Mouse (Mus musculus) common myeloid progenitor, adult 5-6 weeks (primary cell): ENCODE data around the gene Hist2h2be. TPM values are rescaled to one million over a fixed set of nuclear protein-coding genes. Genes with fewer than 3 reads are reported as not detected.
A peak's percentile ranks its signal among the peaks of the same experiment; 100 is the strongest.

Source experiments
- ATAC-seq: replicated peaks from 2 replicates; pipeline ENCODE4 v1.8.0; 2016; ENCODE audit warnings: low read depth, mild to moderate bottlenecking, moderate TSS enrichment, inconsistent platforms; ENCODE audit not compliant: poor library complexity, severe bottlenecking
- total RNA-seq: library from RNA; stranded (forward); fragments of 200-1000, 187-1606 nt; gene quantifications from 2 replicates; pipeline ENCODE4 v1.2.3, GENCODE M21; 2017

The Hist2h2be gene
- total RNA-seq, 1 experiment from 2014 or later, result 8.3 TPM

- no peak for ATAC-seq
These were observed 16.5 kb downstream of the Hist2h2be start for GRCm38 (mm10) chr3:96237335-96237903.

DNA sequence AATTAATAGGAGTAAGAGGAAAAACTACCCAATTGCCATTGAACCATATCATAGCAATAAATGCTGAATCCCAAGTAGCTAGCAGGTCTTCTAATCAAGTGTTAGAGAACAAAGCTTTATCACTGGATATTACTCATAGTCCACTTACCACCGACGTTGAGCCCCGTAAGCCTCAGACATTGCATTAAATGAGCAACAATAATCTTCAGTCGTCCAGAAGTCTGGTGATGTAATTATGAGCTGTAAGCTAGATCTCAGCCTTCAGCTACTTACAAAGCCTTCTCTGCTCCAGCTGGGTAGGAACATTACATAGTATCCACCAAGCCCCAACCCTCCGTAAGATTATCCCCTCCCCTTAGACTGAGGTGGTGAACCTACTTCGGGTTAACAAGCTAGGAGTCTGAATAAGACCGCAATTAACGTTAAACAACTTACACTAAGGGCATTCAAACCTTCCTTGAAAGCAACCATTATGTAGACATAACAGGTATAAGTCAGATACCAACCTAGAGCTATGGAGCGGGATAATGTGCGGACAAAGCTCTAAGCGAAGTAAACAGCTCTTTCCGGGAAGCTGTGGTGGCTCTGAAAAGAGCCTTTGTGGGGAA is 17.1 kb downstream of the Hist2h2be start:
- ATAC-seq, result no peak

DNA sequence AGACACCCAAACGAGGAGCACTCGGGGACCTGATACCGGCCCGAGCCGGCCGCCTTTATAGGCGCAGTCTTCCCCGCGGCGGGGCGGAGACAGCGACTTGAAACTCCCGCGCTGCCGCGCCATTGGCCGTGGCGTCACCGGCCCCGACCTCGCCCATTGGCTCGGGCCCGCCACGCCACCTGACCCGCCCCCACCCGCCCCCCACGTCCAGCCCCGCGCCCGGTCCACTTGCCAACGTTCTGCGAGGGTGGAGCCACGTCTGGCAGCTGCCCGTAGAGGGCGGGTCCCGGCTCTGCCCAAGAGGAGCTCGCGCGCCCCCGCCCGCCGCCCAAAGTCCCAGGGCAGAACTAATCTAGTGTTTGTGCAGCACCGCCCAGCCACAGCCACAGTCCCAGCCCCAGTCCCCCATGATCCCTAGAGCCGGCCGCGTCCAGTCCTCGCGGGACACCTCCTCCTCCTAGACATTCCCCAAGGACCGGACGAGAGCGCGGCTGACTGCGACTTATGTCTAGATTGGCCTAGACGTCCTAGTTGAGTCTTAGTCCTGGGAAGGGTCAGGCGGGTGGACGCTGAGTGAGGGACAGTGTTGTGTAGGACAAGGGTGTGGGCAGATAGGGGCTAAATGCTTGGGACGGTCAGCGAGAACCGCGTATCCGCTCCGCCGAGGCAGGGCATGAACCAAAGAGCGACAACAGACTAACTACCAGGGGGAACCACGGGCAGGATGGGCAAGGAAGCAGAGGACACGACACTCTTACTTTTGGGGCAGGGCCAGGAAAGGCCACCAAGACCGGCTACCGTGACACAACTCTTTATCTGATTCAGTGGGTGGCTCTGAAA is 18.3 kb downstream of the Hist2h2be start, which contains the start of gene Hist2h3c2:
Gene Hist2h3c2 (minus strand): TSS at position 174 of the 840 bp plus-strand sequence.
- peak; percentile 65 for ATAC-seq

- peak; percentile 64 for ATAC-seq
These were observed 19.3 kb downstream of the Hist2h2be start, which contains the start of gene Hist2h2aa2 for GRCm38 (mm10) chr3:96239949-96240798. Gene Hist2h2aa2, minus strand, starts transcription at chr3:96240276.

DNA sequence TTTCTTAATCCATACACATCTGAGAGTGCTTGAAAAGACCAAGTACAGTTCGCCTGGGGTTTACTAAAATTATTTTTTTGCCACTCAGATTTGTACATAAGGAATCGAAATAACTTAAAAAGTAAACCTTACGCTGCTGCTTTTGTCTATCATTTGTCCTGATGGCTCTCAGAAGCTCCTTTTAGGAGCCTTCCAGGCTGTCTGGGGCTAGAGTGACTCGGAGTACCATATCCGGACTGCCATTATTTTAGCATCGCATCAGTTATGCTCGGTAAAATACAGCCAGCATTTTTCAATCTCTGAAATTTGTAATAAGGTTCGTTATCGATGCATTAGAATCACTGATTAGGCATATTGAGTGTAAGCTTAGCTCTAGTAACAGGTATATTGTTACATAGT is 19.9 kb downstream of the Hist2h2be start:
- no peak for ATAC-seq

GRCm38 (mm10) chr3:96243921-96244572 is 23.1 kb downstream of the Hist2h2be start:
- ATAC-seq, result no peak

GRCm38 (mm10) chr3:96245003-96245886 is 24.3 kb downstream of the Hist2h2be start, which contains the start of gene Hist2h2aa1:
Gene Hist2h2aa1, plus strand, starts transcription at chr3:96245497.
- peak; percentile 71 for ATAC-seq

GRCm38 (mm10) chr3:96246018-96246417 is 25.1 kb downstream of the Hist2h2be start:
- peak; percentile 46 for ATAC-seq

GRCm38 (mm10) chr3:96246427-96246856 is 25.5 kb downstream of the Hist2h2be start, which contains the start of gene Hist2h3c1:
Gene Hist2h3c1, plus strand, starts transcription at chr3:96246685.
- ATAC-seq, result peak; percentile 64

GRCm38 (mm10) chr3:96247356-96248140 is 26.6 kb downstream of the Hist2h2be start:
- no peak for ATAC-seq

DNA sequence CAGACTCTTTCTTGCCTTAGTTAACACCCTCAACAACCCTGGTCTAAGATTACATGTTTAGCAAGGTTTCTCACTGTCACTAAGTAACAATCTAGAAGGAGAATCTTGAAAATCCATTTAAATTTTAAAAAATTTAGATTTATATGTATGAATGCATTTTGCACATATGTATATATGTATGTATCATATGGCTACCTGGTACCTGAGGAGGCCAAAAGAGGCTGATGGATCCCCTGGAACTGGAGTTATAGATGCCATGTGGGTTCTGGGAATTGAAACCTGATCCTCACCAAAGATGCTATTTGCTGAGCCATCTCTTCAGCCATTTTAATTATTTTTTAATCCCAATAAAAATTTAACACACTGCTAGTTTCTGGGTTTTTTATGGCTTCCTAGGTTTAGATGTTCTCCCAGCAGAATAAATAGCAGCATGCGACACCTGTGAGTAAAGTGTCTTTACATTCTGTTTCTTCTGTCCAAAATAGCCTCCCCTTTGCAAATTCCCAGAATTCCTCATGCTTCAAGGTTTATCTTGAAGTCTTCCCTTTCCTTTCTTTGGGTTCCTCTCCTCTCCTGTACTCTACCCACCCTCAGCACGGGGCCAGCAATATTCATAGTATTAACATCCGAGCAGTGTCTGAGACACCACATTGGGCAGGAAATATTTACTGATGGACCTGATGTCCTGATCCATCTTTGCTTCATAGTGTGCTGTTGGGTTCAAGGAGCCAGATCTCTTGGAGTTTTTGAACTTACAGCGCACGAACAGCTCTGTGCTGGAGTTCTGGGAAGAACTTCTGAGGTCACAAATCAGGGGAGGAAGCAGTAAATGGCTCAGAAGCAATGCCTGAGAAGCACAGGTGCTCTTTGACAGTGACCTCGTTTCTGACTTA is 27.5 kb downstream of the Hist2h2be start:
- no peak for ATAC-seq

GRCm38 (mm10) chr3:96249034-96249345 is 28.1 kb downstream of the Hist2h2be start:
- ATAC-seq, result no peak

DNA sequence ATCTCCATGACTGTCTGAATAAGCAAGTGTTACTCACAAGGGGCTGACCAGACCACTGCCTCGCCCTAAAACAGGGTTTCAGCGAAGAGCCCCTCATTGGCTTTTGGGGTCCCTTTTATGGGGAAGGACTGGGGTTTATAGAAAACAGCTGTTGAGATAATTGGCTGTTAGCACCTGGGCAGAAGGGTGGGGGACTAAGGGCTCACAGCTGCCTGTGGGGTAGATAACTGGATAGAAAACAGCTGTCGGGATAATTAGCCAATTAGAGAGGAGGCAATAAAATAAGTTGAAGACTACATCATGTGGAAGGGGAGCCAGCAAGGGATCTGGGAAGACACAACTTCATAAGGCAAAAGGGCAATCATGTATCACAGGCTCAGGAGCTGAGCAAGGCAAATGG is 30.0 kb downstream of the Hist2h2be start:
- no peak for ATAC-seq

DNA sequence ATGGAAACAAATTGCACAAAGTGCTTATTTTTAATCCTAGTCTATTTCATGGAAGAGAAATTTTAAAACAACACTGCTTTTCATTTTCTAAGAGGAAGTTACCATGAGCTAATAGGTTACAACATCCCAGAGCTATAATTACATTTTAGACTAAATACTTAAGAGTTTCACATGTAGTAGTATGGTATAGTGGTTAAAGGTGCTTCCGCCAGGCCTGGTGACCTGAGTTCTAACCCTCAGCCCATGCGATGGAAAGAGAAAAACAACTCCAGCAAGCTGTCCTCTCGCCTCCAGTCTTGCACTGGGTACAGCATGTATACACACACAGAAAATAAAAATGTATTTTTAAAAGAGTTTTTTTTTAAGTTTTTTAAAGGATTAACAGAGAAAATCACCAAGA is 30.9 kb downstream of the Hist2h2be start:
- peak; percentile 58 for ATAC-seq

- ATAC-seq, result 0 out of 2 replicates have a peak, but pooled peaks have one; percentile 37
These were observed 33.9 kb downstream of the Hist2h2be start for GRCm38 (mm10) chr3:96254683-96255355.

DNA sequence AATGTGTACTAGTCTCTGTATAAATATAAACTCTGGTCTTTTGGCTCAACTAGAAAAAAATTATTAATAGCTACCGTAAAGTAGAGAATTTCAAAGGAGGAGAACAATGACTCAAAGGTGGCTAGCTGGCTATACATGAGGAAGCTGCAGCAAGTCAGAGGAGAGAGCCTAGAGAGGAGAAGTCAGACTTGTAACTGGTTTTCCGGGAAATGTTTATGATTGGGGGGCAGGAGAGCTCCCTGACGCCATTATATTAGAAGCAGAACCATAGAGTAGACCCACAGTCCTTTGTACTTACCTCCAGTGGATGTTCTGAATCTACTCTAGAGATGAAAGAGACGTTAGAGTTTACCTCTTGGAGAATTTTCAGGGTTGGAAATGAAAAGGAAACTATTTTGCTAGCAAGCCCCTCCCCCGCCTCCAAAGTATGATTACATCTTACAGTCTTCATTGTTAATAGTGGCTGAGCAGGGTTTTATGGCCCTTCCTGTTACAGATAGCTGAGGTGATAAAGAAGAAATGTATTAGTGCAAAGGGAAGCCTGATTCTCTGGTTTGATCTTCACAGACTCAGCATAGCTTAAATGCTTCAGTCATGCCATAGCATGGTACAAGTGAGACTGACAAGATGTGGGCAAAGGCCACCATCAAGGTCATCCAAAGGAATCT is 35.1 kb downstream of the Hist2h2be start:
- no peak for ATAC-seq
